Mouse (Mus musculus) heart, embryonic 16.5 days (tissue): ENCODE measurements at regions not wholly inside any gene's neighbourhood (a gene's known extent, or its start where the extent isn't known, plus 50 kb on each side); places are given as distances from the start of the nearest gene placed in this dataset.

Experiments used
- ATAC-seq: fragments of 200-750 bp; cut with Nextera tagmentation; replicated peaks from 2 replicates; pipeline ENCODE4 v1.8.0; 2017; ENCODE audit warnings: moderate number of reproducible peaks; ENCODE audit not compliant: insufficient read depth, low FRiP score; ENCODE audit errors: extremely low read depth
- H3K27ac ChIP-seq: fragments of 300-500 bp; sonication (generic); 2 replicates; pipeline ENCODE4 v1.5.1; 2014; ENCODE audit warnings: mild to moderate bottlenecking, low read length, control low read depth, moderate library complexity
- H3K27me3 ChIP-seq: fragments of 300-500 bp; sonication (generic); 2 replicates; pipeline ENCODE4 v1.6.1; 2014; ENCODE audit warnings: low read length, mixed read lengths; ENCODE audit not compliant: control insufficient read depth, insufficient read depth
- H3K36me3 ChIP-seq: fragments of 300-500 bp; sonication (generic); 2 replicates; pipeline ENCODE4 v1.6.1; 2014; ENCODE audit not compliant: control insufficient read depth, insufficient read depth
- H3K4me1 ChIP-seq: fragments of 300-500 bp; sonication (generic); 2 replicates; pipeline ENCODE4 v1.6.1; 2014; ENCODE audit warnings: low read length, mixed read lengths; ENCODE audit not compliant: control insufficient read depth, insufficient read depth
- H3K4me2 ChIP-seq: fragments of 300-500 bp; sonication (generic); 2 replicates; pipeline ENCODE4 v1.6.1; 2014; ENCODE audit warnings: low read depth, mild to moderate bottlenecking, control low read depth, low read length
- H3K4me3 ChIP-seq: fragments of 300-500 bp; sonication (generic); 2 replicates; pipeline ENCODE4 v1.5.1; 2014; ENCODE audit warnings: mild to moderate bottlenecking, control low read depth, low read length
- H3K9ac ChIP-seq: fragments of 300-500 bp; sonication (generic); 2 replicates; pipeline ENCODE4 v1.6.1; 2014; ENCODE audit warnings: low read length, control low read depth
- H3K9me3 ChIP-seq: fragments of 300-500 bp; sonication (generic); replicated peaks from 2 replicates; pipeline ENCODE4 v1.6.1; 2016; ENCODE audit warnings: low read length; ENCODE audit not compliant: control insufficient read depth
- WGBS: fragments of 180-500 bp; shearing (Covaris S2); extraction: QIAGEN DNeasy Blood & Tissue Kit; methylation state at CpG from one replicate; pipeline ENCODE4 v1.1.7; 2014; 5-methylcytosine and 5-hydroxymethylcytosine counted together

- 39% methylated on average over 9 of the region's 9 CpGs for WGBS
Observed at GRCm38 (mm10) chr8:103230741-103231475, 445.5 kb upstream of the Cdh11 start.

GRCm38 (mm10) chr8:103234374-103234773 lies 448.9 kb upstream of the Cdh11 start:
- no peak overlapping the region for H3K4me3 ChIP-seq
- H3K9ac ChIP-seq: no peak overlapping the region
- H3K4me2 ChIP-seq: no peak overlapping the region
- WGBS: 18% methylated on average over 2 of the region's 2 CpGs
- H3K36me3 ChIP-seq: no peaks in the 10 kb centered on the region
- ATAC-seq: peak; percentile 77; the same call in 1 of the 2 replicates
- H3K4me1 ChIP-seq: no peaks in the 10 kb centered on the region
- H3K27ac ChIP-seq: no peak overlapping the region
- H3K27me3 ChIP-seq: no peaks in the 10 kb centered on the region
- no peaks in the 10 kb centered on the region for H3K9me3 ChIP-seq

More at GRCm38 (mm10) chr8:103230741-103231475, 445.5 kb upstream of the Cdh11 start:
- no peaks in the 10 kb centered on the region for H3K36me3 ChIP-seq
- H3K4me1 ChIP-seq: no peaks in the 10 kb centered on the region
- H3K9me3 ChIP-seq: no peaks in the 10 kb centered on the region
- no peak overlapping the region for H3K4me3 ChIP-seq
- no peak overlapping the region for H3K4me2 ChIP-seq
- H3K9ac ChIP-seq: no peak overlapping the region
- H3K27ac ChIP-seq: peak overlapping the region; percentile 31; the same call in 1 of the 2 replicates
- H3K27me3 ChIP-seq: no peaks in the 10 kb centered on the region
- ATAC-seq: peak; percentile 42; the same call in 1 of the 2 replicates

- Histone ChIP-seq H3K9me3 (no peaks in the 10 kb centered on the region), H3K27ac (no peak overlapping the region), H3K4me3 (no peak overlapping the region), H3K27me3 (no peaks in the 10 kb centered on the region), H3K4me2 (no peak overlapping the region), H3K4me1 (no peaks in the 10 kb centered on the region), H3K9ac (no peak overlapping the region), H3K36me3 (no peaks in the 10 kb centered on the region)
- 31% methylated on average over 1 of the region's 1 CpGs for WGBS
- no peak for ATAC-seq
Observed at GRCm38 (mm10) chr8:103235614-103236013, 450.2 kb upstream of the Cdh11 start.

- no peak for ATAC-seq
Observed at GRCm38 (mm10) chr8:103238456-103238970, 453.1 kb upstream of the Cdh11 start.

GRCm38 (mm10) chr8:103244169-103244568 lies 458.7 kb upstream of the Cdh11 start:
- Histone ChIP-seq H3K9ac (no peak overlapping the region), H3K4me1 (no peaks in the 10 kb centered on the region), H3K27ac (no peak overlapping the region), H3K27me3 (no peaks in the 10 kb centered on the region), H3K36me3 (no peaks in the 10 kb centered on the region), H3K9me3 (no peaks in the 10 kb centered on the region), H3K4me3 (no peak overlapping the region), H3K4me2 (no peak overlapping the region)
- 72% methylated on average over 2 of the region's 2 CpGs for WGBS
- no peak for ATAC-seq

More at GRCm38 (mm10) chr8:103238456-103238970, 453.1 kb upstream of the Cdh11 start:
- H3K4me3 ChIP-seq: no peak overlapping the region
- no peaks in the 10 kb centered on the region for H3K4me1 ChIP-seq
- no peak overlapping the region for H3K27ac ChIP-seq
- H3K27me3 ChIP-seq: no peaks in the 10 kb centered on the region
- no peak overlapping the region for H3K9ac ChIP-seq
- H3K4me2 ChIP-seq: no peak overlapping the region
- H3K9me3 ChIP-seq: no peaks in the 10 kb centered on the region
- no peaks in the 10 kb centered on the region for H3K36me3 ChIP-seq

GRCm38 (mm10) chr8:103244658-103245057 lies 459.2 kb upstream of the Cdh11 start:
- no peaks in the 10 kb centered on the region for H3K4me1 ChIP-seq
- no peaks in the 10 kb centered on the region for H3K9me3 ChIP-seq
- no peak overlapping the region for H3K4me2 ChIP-seq
- ATAC-seq: no peak
- no peaks in the 10 kb centered on the region for H3K36me3 ChIP-seq
- 51% methylated on average over 6 of the region's 6 CpGs for WGBS
- no peak overlapping the region for H3K27ac ChIP-seq
- H3K27me3 ChIP-seq: no peaks in the 10 kb centered on the region
- no peak overlapping the region for H3K4me3 ChIP-seq
- no peak overlapping the region for H3K9ac ChIP-seq

- Histone ChIP-seq H3K27me3 (no peaks in the 10 kb centered on the region), H3K9ac (no peak overlapping the region), H3K4me2 (no peak overlapping the region), H3K9me3 (no peaks in the 10 kb centered on the region), H3K4me3 (no peak overlapping the region), H3K36me3 (no peaks in the 10 kb centered on the region), H3K27ac (no peak overlapping the region), H3K4me1 (no peaks in the 10 kb centered on the region)
- WGBS: 51% methylated on average over 9 of the region's 9 CpGs
- no peak for ATAC-seq
Observed at GRCm38 (mm10) chr8:103245864-103246263, 460.4 kb upstream of the Cdh11 start.

- H3K4me2 ChIP-seq: no peak overlapping the region
- no peak for ATAC-seq
Observed at GRCm38 (mm10) chr8:103261236-103261635, 475.8 kb upstream of the Cdh11 start.

GRCm38 (mm10) chr8:103270035-103270434 lies 484.6 kb upstream of the Cdh11 start:
- Histone ChIP-seq H3K27me3 (no peaks in the 10 kb centered on the region), H3K4me1 (0 out of 2 replicates have a peak, but pooled peaks cover 2% of the 10 kb centered on the region), H3K4me3 (no peak overlapping the region), H3K4me2 (no peak overlapping the region), H3K9ac (no peak overlapping the region), H3K9me3 (no peaks in the 10 kb centered on the region), H3K27ac (no peak overlapping the region), H3K36me3 (no peaks in the 10 kb centered on the region)
- 55% methylated on average over 3 of the region's 3 CpGs for WGBS
- ATAC-seq: no peak

More at GRCm38 (mm10) chr8:103261236-103261635, 475.8 kb upstream of the Cdh11 start:
- Histone ChIP-seq H3K27me3 (no peaks in the 10 kb centered on the region), H3K9ac (no peak overlapping the region), H3K27ac (no peak overlapping the region), H3K9me3 (no peaks in the 10 kb centered on the region), H3K36me3 (no peaks in the 10 kb centered on the region), H3K4me3 (no peak overlapping the region), H3K4me1 (no peaks in the 10 kb centered on the region)
